Mouse (Mus musculus) heart, embryonic 16.5 days (tissue): ENCODE measurements at regions not wholly inside any gene's neighbourhood (a gene's known extent, or its start where the extent isn't known, plus 50 kb on each side); places are given as distances from the start of the nearest gene placed in this dataset.
"Not testable (repeated sequence)": the region's sequence is repeated elsewhere in the genome, so short reads cannot be mapped to it uniquely, and the experiment has no call there.

Experiments
- ATAC-seq: fragments of 200-750 bp; cut with Nextera tagmentation; replicated peaks from 2 replicates; pipeline ENCODE4 v1.8.0; 2017; ENCODE audit warnings: moderate number of reproducible peaks; ENCODE audit not compliant: insufficient read depth, low FRiP score; ENCODE audit errors: extremely low read depth
- H3K27ac ChIP-seq: fragments of 300-500 bp; sonication (generic); 2 replicates; pipeline ENCODE4 v1.5.1; 2014; ENCODE audit warnings: mild to moderate bottlenecking, low read length, control low read depth, moderate library complexity
- H3K27me3 ChIP-seq: fragments of 300-500 bp; sonication (generic); 2 replicates; pipeline ENCODE4 v1.6.1; 2014; ENCODE audit warnings: low read length, mixed read lengths; ENCODE audit not compliant: control insufficient read depth, insufficient read depth
- H3K36me3 ChIP-seq: fragments of 300-500 bp; sonication (generic); 2 replicates; pipeline ENCODE4 v1.6.1; 2014; ENCODE audit not compliant: control insufficient read depth, insufficient read depth
- H3K4me1 ChIP-seq: fragments of 300-500 bp; sonication (generic); 2 replicates; pipeline ENCODE4 v1.6.1; 2014; ENCODE audit warnings: low read length, mixed read lengths; ENCODE audit not compliant: control insufficient read depth, insufficient read depth
- H3K4me2 ChIP-seq: fragments of 300-500 bp; sonication (generic); 2 replicates; pipeline ENCODE4 v1.6.1; 2014; ENCODE audit warnings: low read depth, mild to moderate bottlenecking, control low read depth, low read length
- H3K4me3 ChIP-seq: fragments of 300-500 bp; sonication (generic); 2 replicates; pipeline ENCODE4 v1.5.1; 2014; ENCODE audit warnings: mild to moderate bottlenecking, control low read depth, low read length
- H3K9ac ChIP-seq: fragments of 300-500 bp; sonication (generic); 2 replicates; pipeline ENCODE4 v1.6.1; 2014; ENCODE audit warnings: low read length, control low read depth
- H3K9me3 ChIP-seq: fragments of 300-500 bp; sonication (generic); replicated peaks from 2 replicates; pipeline ENCODE4 v1.6.1; 2016; ENCODE audit warnings: low read length; ENCODE audit not compliant: control insufficient read depth
- WGBS: fragments of 180-500 bp; shearing (Covaris S2); extraction: QIAGEN DNeasy Blood & Tissue Kit; methylation state at CpG from one replicate; pipeline ENCODE4 v1.1.7; 2014; 5-methylcytosine and 5-hydroxymethylcytosine counted together

- not testable (repeated sequence) for H3K36me3 ChIP-seq, H3K4me1 ChIP-seq, ATAC-seq, H3K4me3 ChIP-seq, H3K9ac ChIP-seq, H3K27ac ChIP-seq, H3K27me3 ChIP-seq, H3K4me2 ChIP-seq, H3K9me3 ChIP-seq
- 87% methylated on average over 19 of the region's 19 CpGs for WGBS
Measured at GRCm38 (mm10) chr7:116792181-116792580, 288.0 kb downstream of the Nucb2 start.

- ATAC-seq: no peak
- H3K27ac ChIP-seq: no peak overlapping the region
- H3K4me1 ChIP-seq: no peaks in the 10 kb centered on the region
- H3K9me3 ChIP-seq: no peaks in the 10 kb centered on the region
- H3K9ac ChIP-seq: no peak overlapping the region
- no peak overlapping the region for H3K4me2 ChIP-seq
- no peak overlapping the region for H3K4me3 ChIP-seq
- WGBS: 49% methylated on average over 3 of the region's 3 CpGs
- no peaks in the 10 kb centered on the region for H3K36me3 ChIP-seq
- no peaks in the 10 kb centered on the region for H3K27me3 ChIP-seq
Measured at GRCm38 (mm10) chr7:116808475-116808874, 304.3 kb downstream of the Nucb2 start.

- Histone ChIP-seq H3K36me3 (no peaks in the 10 kb centered on the region), H3K9me3 (no peaks in the 10 kb centered on the region), H3K27me3 (no peaks in the 10 kb centered on the region), H3K4me2 (no peak overlapping the region), H3K9ac (no peak overlapping the region), H3K4me3 (no peak overlapping the region), H3K4me1 (no peaks in the 10 kb centered on the region), H3K27ac (no peak overlapping the region)
- 78% methylated on average over 2 of the region's 2 CpGs for WGBS
- ATAC-seq: no peak
Measured at GRCm38 (mm10) chr7:116816494-116816893, 312.3 kb downstream of the Nucb2 start.

- Histone ChIP-seq H3K9me3 (no peaks in the 10 kb centered on the region), H3K9ac (no peak overlapping the region), H3K27ac (no peak overlapping the region), H3K4me3 (no peak overlapping the region), H3K36me3 (no peaks in the 10 kb centered on the region), H3K4me2 (no peak overlapping the region), H3K4me1 (no peaks in the 10 kb centered on the region), H3K27me3 (no peaks in the 10 kb centered on the region)
- ATAC-seq: no peak
- 76% methylated on average over 7 of the region's 7 CpGs for WGBS
Measured at GRCm38 (mm10) chr7:116817991-116818390, 313.8 kb downstream of the Nucb2 start.

- Histone ChIP-seq H3K27me3 (no peaks in the 10 kb centered on the region), H3K27ac (no peak overlapping the region), H3K4me3 (no peak overlapping the region), H3K9me3 (no peaks in the 10 kb centered on the region), H3K4me1 (no peaks in the 10 kb centered on the region), H3K4me2 (no peak overlapping the region), H3K36me3 (no peaks in the 10 kb centered on the region), H3K9ac (no peak overlapping the region)
- ATAC-seq: no peak
- whole genome bisulfite sequencing: 77% methylated on average over 5 of the region's 5 CpGs
Measured at GRCm38 (mm10) chr7:116820613-116821012, 316.4 kb downstream of the Nucb2 start.

- Histone ChIP-seq H3K4me1 (no peaks in the 10 kb centered on the region), H3K27me3 (no peaks in the 10 kb centered on the region), H3K9ac (no peak overlapping the region), H3K36me3 (no peaks in the 10 kb centered on the region), H3K27ac (no peak overlapping the region), H3K9me3 (no peaks in the 10 kb centered on the region), H3K4me3 (no peak overlapping the region), H3K4me2 (no peak overlapping the region)
- ATAC-seq: no peak
- whole genome bisulfite sequencing: 53% methylated on average over 3 of the region's 3 CpGs
Measured at GRCm38 (mm10) chr7:116842894-116843293, 338.7 kb downstream of the Nucb2 start.

GRCm38 (mm10) chr7:116847846-116848730 lies 343.9 kb downstream of the Nucb2 start:
- no peak overlapping the region for H3K4me2 ChIP-seq
- no peaks in the 10 kb centered on the region for H3K4me1 ChIP-seq
- no peaks in the 10 kb centered on the region for H3K27me3 ChIP-seq
- H3K36me3 ChIP-seq: no peaks in the 10 kb centered on the region
- no peaks in the 10 kb centered on the region for H3K9me3 ChIP-seq
- WGBS: 79% methylated on average over 17 of the region's 17 CpGs
- no peak overlapping the region for H3K9ac ChIP-seq
- no peak overlapping the region for H3K27ac ChIP-seq
- H3K4me3 ChIP-seq: no peak overlapping the region
- ATAC-seq: no peak

- no peaks in the 10 kb centered on the region for H3K36me3 ChIP-seq
- ATAC-seq: no peak
- no peaks in the 10 kb centered on the region for H3K27me3 ChIP-seq
- no peaks in the 10 kb centered on the region for H3K4me1 ChIP-seq
- no peak overlapping the region for H3K27ac ChIP-seq
- WGBS: 79% methylated on average over 3 of the region's 3 CpGs
- no peak overlapping the region for H3K4me3 ChIP-seq
- H3K9ac ChIP-seq: no peak overlapping the region
- no peaks in the 10 kb centered on the region for H3K9me3 ChIP-seq
- H3K4me2 ChIP-seq: no peak overlapping the region
Measured at GRCm38 (mm10) chr7:116853351-116853750, 349.2 kb downstream of the Nucb2 start.

- Histone ChIP-seq H3K9ac (no peak overlapping the region), H3K27ac (no peak overlapping the region), H3K36me3 (no peaks in the 10 kb centered on the region), H3K27me3 (no peaks in the 10 kb centered on the region), H3K4me1 (no peaks in the 10 kb centered on the region), H3K4me3 (no peak overlapping the region), H3K9me3 (no peaks in the 10 kb centered on the region), H3K4me2 (no peak overlapping the region)
- ATAC-seq: no peak
- WGBS: 73% methylated on average over 5 of the region's 5 CpGs
Measured at GRCm38 (mm10) chr7:116857141-116857540, 353.0 kb downstream of the Nucb2 start.
